Mouse (Mus musculus): ENCODE data around the gene Lgals8. TPM values are rescaled to one million over a fixed set of nuclear protein-coding genes. Genes with fewer than 3 reads are reported as not detected.

Gene Lgals8
- polyA plus RNA-seq (2016; fragmentation: Nextera tagmentation; extraction: Ambion mirVana): 10.8 and 11.3 TPM in 2 replicates

DNA sequence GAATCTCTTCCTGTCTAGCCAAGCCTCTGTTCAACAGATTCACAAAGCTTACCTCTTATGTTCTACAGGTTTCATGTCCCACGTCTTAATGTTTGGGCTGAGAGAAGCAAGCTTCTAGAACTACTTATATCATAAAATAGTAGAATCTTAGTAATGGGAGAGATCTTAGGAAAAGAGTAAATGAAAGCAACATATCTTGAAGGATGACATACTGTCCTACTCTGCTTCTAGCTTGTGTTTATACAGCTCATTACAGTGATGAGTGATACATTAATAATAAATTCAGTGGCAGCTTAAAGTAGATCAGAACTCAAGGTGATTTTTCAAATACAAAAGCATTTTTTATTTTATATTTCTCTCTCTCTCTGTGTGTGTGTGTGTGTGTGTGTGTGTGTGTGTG, at the start of gene Lgals8:
Lgals8 (minus strand) TSS at position 101 of the 400 bp plus-strand sequence.
- no peak within 1 kb of the TSS for H3K9ac ChIP-seq
- ATAC-seq (ENCODE audit: low FRiP score): no peak
- no peaks in the 10 kb centered on the region for H3K36me3 ChIP-seq (replicated peaks)
- no peak within 1 kb of the TSS for H3K4me2 ChIP-seq
- no peak within 1 kb of the TSS for H3K4me3 ChIP-seq (replicated peaks)
- peaks cover 4% of the 10 kb centered on the region; the same call in 1 of the 2 replicates for H3K4me1 ChIP-seq
- 0 out of 2 replicates have a peak, but pooled peaks cover 6% of the 10 kb centered on the region for H3K27me3 ChIP-seq
- 95% methylated on average over 1 of the region's 1 CpGs for WGBS
- no peaks in the 10 kb centered on the region for H3K9me3 ChIP-seq
- no peak within 1 kb of the TSS for H3K27ac ChIP-seq

DNA sequence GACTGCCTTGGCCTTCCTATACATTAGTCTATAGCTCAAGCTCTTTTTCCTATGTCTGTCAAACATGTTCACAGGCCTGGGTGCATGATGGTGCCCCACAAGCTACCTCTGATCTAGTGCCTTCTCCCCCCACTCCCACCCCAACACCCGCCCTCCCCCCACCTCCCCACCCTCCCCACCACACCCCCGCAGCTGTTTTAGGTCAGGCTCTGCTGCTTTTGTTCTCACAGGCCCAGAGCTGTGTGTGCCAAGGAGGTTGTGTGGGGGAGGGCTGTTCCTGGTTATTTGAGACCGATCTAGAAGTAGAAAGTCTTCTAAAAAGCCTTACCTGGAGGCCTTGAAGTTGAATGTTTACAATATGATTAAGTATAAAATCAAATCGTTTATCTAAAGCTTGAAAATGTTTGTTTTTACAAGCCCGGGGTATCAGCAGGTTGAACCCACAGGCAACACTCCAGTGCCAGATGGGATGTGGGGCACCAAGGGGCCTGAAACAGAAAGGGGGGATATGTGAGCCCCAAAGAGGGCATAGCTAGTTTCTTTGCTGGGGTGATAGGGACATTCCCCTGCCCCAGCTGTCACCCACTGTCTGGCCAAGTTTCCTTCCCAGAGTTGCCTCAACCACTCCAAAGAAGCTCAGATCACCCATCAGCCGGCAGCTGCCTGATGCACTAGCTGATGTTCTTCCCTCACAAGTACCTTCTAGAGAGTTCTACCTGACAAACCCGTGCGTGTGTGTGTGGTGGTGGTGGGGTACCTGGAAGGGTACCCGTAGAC, 46.6 kb upstream of the Lgals8 start:
- no peak for ATAC-seq (ENCODE audit: low FRiP score)
- Histone ChIP-seq H3K4me2 (no peak overlapping the region), H3K4me3 (replicated peaks) (no peak overlapping the region), H3K4me1 (no peaks in the 10 kb centered on the region), H3K27ac (no peak overlapping the region), H3K9me3 (no peaks in the 10 kb centered on the region), H3K9ac (no peak overlapping the region), H3K36me3 (replicated peaks) (no peaks in the 10 kb centered on the region), H3K27me3 (no peaks in the 10 kb centered on the region)
- 69% methylated on average over 9 of the region's 9 CpGs for whole genome bisulfite sequencing

DNA sequence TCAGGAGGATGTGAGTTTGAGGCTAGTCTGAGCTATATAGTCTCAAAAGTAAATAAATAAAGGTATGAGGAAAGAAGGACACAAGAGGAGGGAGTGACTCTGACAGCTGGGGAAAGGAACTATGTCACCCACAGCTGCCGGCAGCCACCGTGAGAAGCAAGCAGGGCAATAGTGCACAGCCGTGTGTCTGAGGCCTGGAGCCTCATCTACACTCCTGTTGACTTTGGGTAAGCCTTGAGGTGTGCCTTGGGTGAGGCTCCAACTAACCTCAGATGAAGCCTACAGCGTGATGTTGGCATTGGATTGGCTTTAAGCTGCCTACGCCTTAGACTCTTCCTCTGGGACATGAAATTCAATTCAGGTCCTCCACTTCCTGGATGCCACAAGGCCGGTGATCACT, 45.3 kb upstream of the Lgals8 start:
- 94% methylated on average over 6 of the region's 6 CpGs for WGBS
- no peak overlapping the region for H3K4me2 ChIP-seq
- H3K9me3 ChIP-seq: no peaks in the 10 kb centered on the region
- no peak overlapping the region for H3K27ac ChIP-seq
- ATAC-seq (ENCODE audit: low FRiP score): no peak
- no peaks in the 10 kb centered on the region for H3K27me3 ChIP-seq
- H3K36me3 ChIP-seq (replicated peaks): no peaks in the 10 kb centered on the region
- H3K4me3 ChIP-seq (replicated peaks): no peak overlapping the region
- no peaks in the 10 kb centered on the region for H3K4me1 ChIP-seq
- H3K9ac ChIP-seq: no peak overlapping the region

- Histone ChIP-seq H3K27ac (no peak overlapping the region), H3K4me2 (no peak overlapping the region), H3K4me1 (peaks cover 9% of the 10 kb centered on the region), H3K9ac (no peak overlapping the region), H3K27me3 (no peaks in the 10 kb centered on the region), H3K4me3 (replicated peaks) (no peak overlapping the region), H3K9me3 (no peaks in the 10 kb centered on the region), H3K36me3 (replicated peaks) (no peaks in the 10 kb centered on the region)
- no peak for ATAC-seq (ENCODE audit: low FRiP score)
- WGBS: 93% methylated on average over 6 of the region's 6 CpGs
Measured at GRCm38 (mm10) chr13:12507426-12507825, 42.7 kb upstream of the Lgals8 start.

DNA sequence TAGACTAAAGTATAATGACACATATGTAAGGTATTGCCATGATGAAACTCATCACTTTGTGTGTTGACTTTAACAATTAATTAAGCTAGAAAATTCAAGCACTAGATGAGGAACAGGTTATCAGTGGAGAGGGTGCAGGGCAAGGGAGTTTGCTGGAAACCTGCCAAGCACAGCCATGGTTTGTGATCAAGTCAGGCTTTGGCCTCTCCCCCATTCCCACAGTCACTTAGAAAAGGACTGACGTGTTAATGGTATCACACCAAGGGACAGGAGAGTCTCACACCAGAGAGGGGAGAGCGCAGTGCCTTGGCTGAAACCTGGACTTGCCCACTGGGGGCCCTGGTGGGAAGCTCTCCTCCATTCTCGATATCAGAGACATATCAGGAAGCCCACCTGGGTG, 40.6 kb upstream of the Lgals8 start:
- Histone ChIP-seq H3K4me2 (no peak overlapping the region), H3K27me3 (no peaks in the 10 kb centered on the region), H3K4me3 (replicated peaks) (no peak overlapping the region), H3K36me3 (replicated peaks) (no peaks in the 10 kb centered on the region), H3K4me1 (peaks cover 13% of the 10 kb centered on the region), H3K27ac (no peak overlapping the region), H3K9ac (no peak overlapping the region), H3K9me3 (no peaks in the 10 kb centered on the region)
- ATAC-seq (ENCODE audit: low FRiP score): no peak
- 85% methylated on average over 3 of the region's 3 CpGs for WGBS

DNA sequence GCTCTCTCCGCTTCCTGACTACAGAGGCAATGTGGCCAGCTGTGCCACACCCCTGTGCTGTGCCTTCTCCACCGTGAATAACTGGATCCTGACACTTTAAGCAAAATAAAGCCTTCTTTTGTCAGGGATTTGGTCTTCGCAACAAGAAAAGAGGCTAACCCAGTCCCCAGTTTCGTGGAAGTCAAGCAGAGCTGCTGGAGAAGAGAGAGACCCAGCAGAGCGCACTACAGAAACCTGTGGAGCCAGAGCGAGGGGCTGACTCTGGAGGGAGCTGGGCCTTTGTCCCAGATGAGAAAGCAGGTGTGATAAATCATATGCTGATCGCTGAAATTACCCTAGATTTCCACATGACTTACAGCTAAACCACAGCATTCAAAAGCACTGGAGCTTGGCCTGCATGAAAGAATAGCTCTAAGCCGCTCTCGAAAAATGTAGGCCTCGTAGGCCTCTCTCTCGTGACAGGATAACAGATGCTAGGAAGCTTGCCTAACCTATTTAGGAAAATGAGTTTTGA, 38.6 kb upstream of the Lgals8 start:
- Histone ChIP-seq H3K4me3 (replicated peaks) (no peak overlapping the region), H3K27me3 (no peaks in the 10 kb centered on the region), H3K4me1 (peaks cover 15% of the 10 kb centered on the region), H3K36me3 (replicated peaks) (no peaks in the 10 kb centered on the region), H3K9ac (no peak overlapping the region), H3K27ac (peak overlapping the region; percentile 75), H3K4me2 (no peak overlapping the region), H3K9me3 (no peaks in the 10 kb centered on the region)
- WGBS: 17% methylated on average over 11 of the region's 11 CpGs
- peak; percentile 67 for ATAC-seq (ENCODE audit: low FRiP score)

- H3K9me3 ChIP-seq: no peaks in the 10 kb centered on the region
- H3K4me1 ChIP-seq: peaks cover 15% of the 10 kb centered on the region
- no peak overlapping the region for H3K9ac ChIP-seq
- ATAC-seq (ENCODE audit: low FRiP score): no peak
- WGBS: 25% methylated on average over 4 of the region's 4 CpGs
- H3K27ac ChIP-seq: peak overlapping the region; percentile 75
- H3K4me3 ChIP-seq (replicated peaks): no peak overlapping the region
- H3K27me3 ChIP-seq: no peaks in the 10 kb centered on the region
- H3K4me2 ChIP-seq: no peak overlapping the region
- no peaks in the 10 kb centered on the region for H3K36me3 ChIP-seq (replicated peaks)
Measured at GRCm38 (mm10) chr13:12502665-12503237, 38.0 kb upstream of the Lgals8 start.

GRCm38 (mm10) chr13:12499107-12499506, 34.4 kb upstream of the Lgals8 start:
- H3K36me3 ChIP-seq (replicated peaks): no peaks in the 10 kb centered on the region
- no peak for ATAC-seq (ENCODE audit: low FRiP score)
- H3K27me3 ChIP-seq: no peaks in the 10 kb centered on the region
- H3K27ac ChIP-seq: no peak overlapping the region
- no peak overlapping the region for H3K4me2 ChIP-seq
- peaks cover 15% of the 10 kb centered on the region for H3K4me1 ChIP-seq
- WGBS: 78% methylated on average over 7 of the region's 7 CpGs
- no peak overlapping the region for H3K9ac ChIP-seq
- H3K9me3 ChIP-seq: no peaks in the 10 kb centered on the region
- H3K4me3 ChIP-seq (replicated peaks): no peak overlapping the region

GRCm38 (mm10) chr13:12497809-12498208, 33.1 kb upstream of the Lgals8 start:
- Histone ChIP-seq H3K9ac (no peak overlapping the region), H3K9me3 (no peaks in the 10 kb centered on the region), H3K27me3 (no peaks in the 10 kb centered on the region), H3K4me2 (no peak overlapping the region), H3K27ac (no peak overlapping the region), H3K4me3 (replicated peaks) (no peak overlapping the region), H3K36me3 (replicated peaks) (no peaks in the 10 kb centered on the region), H3K4me1 (peaks cover 8% of the 10 kb centered on the region; the same call in 1 of the 2 replicates)
- WGBS: 57% methylated on average over 8 of the region's 8 CpGs
- ATAC-seq (ENCODE audit: low FRiP score): no peak

GRCm38 (mm10) chr13:12494750-12495149, 30.0 kb upstream of the Lgals8 start:
- Histone ChIP-seq H3K9ac (no peak overlapping the region), H3K4me2 (no peak overlapping the region), H3K27me3 (no peaks in the 10 kb centered on the region), H3K36me3 (replicated peaks) (no peaks in the 10 kb centered on the region), H3K27ac (no peak overlapping the region), H3K4me3 (replicated peaks) (no peak overlapping the region), H3K4me1 (no peaks in the 10 kb centered on the region), H3K9me3 (no peaks in the 10 kb centered on the region)
- ATAC-seq (ENCODE audit: low FRiP score): no peak
- WGBS: 90% methylated on average over 9 of the region's 9 CpGs

GRCm38 (mm10) chr13:12492515-12492914, 27.8 kb upstream of the Lgals8 start:
- no peak for ATAC-seq (ENCODE audit: low FRiP score)
- Histone ChIP-seq H3K27me3 (no peaks in the 10 kb centered on the region), H3K4me1 (no peaks in the 10 kb centered on the region), H3K27ac (no peak overlapping the region), H3K9me3 (no peaks in the 10 kb centered on the region), H3K9ac (no peak overlapping the region), H3K4me3 (replicated peaks) (no peak overlapping the region), H3K4me2 (no peak overlapping the region), H3K36me3 (replicated peaks) (no peaks in the 10 kb centered on the region)
- WGBS: 86% methylated on average over 3 of the region's 3 CpGs

- peak; percentile 58; the same call in 1 of the 2 replicates for ATAC-seq (ENCODE audit: low FRiP score)
- Histone ChIP-seq H3K9me3 (no peaks in the 10 kb centered on the region), H3K4me3 (replicated peaks) (no peak overlapping the region), H3K4me2 (no peak overlapping the region), H3K27ac (no peak overlapping the region), H3K4me1 (no peaks in the 10 kb centered on the region), H3K36me3 (replicated peaks) (no peaks in the 10 kb centered on the region), H3K9ac (no peak overlapping the region), H3K27me3 (no peaks in the 10 kb centered on the region)
- 81% methylated on average over 7 of the region's 7 CpGs for WGBS
Measured at GRCm38 (mm10) chr13:12485640-12486039, 20.9 kb upstream of the Lgals8 start.

DNA sequence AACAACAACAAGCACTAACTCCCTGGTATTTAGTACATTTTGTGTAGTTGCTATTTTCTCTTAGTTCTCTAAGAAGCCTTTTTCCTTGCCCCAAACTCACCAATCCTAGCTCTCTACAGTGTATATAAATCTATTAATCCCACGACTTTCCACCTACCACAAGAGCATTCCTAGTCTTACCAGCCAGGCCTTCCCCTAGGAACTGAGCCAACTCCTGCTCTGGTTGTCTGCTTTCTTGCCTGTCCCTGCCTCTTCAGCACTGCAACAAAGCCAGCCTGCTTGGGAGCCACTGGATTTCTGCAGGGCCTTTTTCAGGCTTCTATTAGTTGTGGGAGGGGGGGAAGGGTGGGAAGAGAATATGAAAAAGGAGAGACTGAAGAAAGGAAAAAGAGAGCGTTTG, 20.5 kb upstream of the Lgals8 start:
- Histone ChIP-seq H3K4me3 (replicated peaks) (no peak overlapping the region), H3K27me3 (no peaks in the 10 kb centered on the region), H3K36me3 (replicated peaks) (no peaks in the 10 kb centered on the region), H3K9ac (no peak overlapping the region), H3K9me3 (no peaks in the 10 kb centered on the region), H3K27ac (no peak overlapping the region), H3K4me1 (no peaks in the 10 kb centered on the region), H3K4me2 (no peak overlapping the region)
- WGBS: 64% methylated on average over 2 of the region's 2 CpGs
- ATAC-seq (ENCODE audit: low FRiP score): no peak
